Mouse (Mus musculus) kidney, postnatal 25 days (tissue): ENCODE measurements at regions not wholly inside any gene's neighbourhood (a gene's known extent, or its start where the extent isn't known, plus 50 kb on each side); places are given as distances from the start of the nearest gene placed in this dataset.

ENCODE experiments used
- DNase-seq, 2 experiments: peaks; one replicate each; pipeline ENCODE4 v3.0.0; 2021; ENCODE audit warnings: mixed read lengths in 2 of 2

DNA sequence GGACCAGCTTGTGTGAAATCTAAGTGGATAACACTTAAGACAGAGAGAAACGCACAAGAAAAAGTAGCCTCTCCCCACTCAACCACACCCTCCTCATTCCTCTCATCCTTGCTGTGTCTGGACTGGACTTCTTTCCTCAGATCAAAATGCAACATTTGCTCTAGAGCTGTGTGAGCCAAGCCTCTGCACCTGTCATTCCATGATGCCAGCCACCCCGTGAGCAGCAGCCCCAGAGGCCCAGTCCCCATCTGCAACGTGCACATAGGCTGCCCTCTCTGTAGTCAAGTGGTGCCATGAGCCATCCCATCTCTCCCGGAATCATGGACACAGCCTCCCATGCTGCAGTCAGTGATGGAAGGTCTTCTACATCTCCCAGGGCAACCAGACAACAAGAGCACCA is 55.1 kb upstream of the Gpc1 start:
- no peak for DNase-seq

- DNase-seq = no peak
These were observed 55.5 kb upstream of the Gpc1 start for GRCm38 (mm10) chr1:92775908-92776307.

DNA sequence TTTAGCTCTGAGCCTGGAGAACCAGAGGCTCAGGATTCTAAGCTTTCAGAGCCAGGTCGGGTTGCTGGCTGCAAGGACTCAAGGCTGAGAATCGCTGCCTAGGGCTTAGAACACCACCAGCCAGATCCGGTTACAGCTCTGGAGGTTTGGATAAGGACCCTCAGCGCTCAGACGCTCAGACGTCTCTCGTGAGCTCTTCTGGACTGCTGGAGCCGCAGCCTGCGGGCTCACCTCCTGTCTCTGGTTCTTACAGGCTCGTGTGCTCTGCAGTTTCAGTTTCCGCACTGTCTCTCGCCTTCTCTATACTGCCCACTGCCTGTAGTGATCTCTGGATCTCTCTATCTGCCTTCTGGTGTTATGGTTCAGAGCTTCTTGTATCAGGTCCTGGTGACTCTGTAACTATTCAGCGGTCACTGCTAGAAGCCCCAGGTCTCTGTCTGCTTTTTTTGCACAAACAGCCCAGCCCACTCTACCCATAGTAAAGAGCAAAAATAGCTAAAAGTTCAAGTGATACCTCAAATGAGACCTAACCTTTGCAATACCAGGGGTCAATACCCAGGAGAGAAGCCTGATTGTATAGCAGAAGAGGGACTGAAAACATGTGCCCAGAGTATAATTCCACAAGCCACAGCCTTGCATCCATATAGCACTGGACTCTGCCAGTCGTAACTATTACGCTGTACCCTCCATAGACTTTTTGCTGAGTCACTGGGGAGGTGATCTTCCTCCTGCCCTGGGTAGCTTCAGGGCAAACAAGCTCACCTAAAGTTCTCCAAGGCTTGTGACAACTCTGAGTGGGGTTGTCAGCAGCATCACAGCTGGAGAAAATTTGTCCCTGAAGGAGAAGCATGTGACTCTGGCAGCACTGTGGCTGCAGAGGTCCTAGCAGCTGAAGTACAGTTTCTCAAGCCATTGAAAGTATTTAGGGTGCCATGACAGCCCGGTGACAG is 56.4 kb upstream of the Gpc1 start:
- no peak for DNase-seq

DNA sequence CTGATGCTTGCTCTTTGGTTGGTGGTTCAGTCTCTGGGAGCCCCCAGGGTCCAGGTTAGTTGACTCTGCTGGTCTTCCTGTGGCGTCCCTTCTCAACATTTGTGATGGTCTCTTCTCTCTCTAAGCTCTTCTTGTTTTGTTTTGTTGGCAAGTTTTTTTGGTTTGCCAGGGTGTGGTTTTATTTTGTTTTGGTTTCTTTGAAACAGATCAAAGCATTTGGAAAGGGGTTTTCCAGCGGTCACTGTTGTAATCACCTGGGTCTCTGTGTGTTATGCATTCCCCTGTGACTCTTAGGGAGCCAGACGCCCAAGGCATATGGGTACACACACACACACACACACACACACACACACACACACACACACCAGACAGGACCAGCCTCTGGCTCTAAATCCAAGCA is 57.4 kb upstream of the Gpc1 start:
- DNase-seq = no peak

DNA sequence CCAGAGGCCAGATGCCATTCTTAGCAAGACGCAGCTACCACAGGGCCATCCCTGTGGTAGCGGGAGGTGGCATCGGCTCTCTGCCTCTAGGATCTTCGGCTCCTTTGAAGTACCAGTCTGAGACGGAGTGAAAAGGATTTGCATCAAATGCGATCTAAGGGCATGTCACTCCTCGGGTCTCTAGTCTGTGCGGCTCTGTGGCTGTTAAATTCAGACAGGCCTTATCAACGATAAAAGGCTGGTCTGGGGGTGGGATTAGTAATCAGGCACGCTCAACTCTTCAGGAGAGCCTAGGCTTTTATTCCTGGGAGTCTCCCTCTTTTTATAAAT is 58.7 kb upstream of the Gpc1 start:
- DNase-seq = no peak

- no peak for DNase-seq
These were observed 59.2 kb upstream of the Gpc1 start for GRCm38 (mm10) chr1:92772101-92772783.

DNA sequence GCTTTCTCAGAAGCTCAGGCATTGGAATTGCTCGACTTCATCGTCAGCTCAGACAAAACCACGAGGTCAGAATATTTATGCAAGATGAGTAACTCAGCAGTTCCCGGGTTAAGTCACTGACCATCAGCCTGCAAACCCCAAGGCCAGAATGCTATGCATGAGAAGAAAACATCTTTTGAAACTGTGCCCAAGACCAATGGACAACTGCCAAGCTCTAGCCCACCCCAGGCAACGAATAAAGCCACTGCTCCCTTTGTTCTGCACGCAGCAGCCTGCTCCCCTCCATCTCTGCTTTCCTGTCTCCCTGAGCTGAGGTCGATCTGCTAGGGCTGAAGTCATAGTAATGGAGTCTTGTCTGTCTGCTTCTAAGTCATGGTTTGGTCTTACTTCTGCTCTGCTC is 61.7 kb upstream of the Gpc1 start:
- no peak for DNase-seq

DNA sequence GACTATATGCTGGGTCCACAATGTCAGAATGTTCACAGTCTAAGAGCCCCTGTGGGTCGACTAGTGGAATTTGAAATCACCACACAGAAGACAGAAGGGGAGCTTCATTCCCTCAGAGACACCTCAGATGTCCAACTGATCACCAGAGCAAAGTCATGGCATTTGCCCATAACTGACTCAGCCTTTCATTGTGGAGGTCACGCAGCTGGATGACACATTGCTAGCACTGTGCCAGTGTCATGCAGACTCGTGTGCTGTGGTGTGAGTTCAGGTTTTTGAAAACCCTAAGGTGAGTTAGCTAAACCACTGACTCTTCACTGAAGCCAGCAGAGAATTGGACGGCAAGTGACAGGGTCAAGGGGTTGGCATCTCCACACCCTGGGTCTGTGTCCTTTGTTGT is 62.3 kb upstream of the Gpc1 start:
- no peak for DNase-seq

DNA sequence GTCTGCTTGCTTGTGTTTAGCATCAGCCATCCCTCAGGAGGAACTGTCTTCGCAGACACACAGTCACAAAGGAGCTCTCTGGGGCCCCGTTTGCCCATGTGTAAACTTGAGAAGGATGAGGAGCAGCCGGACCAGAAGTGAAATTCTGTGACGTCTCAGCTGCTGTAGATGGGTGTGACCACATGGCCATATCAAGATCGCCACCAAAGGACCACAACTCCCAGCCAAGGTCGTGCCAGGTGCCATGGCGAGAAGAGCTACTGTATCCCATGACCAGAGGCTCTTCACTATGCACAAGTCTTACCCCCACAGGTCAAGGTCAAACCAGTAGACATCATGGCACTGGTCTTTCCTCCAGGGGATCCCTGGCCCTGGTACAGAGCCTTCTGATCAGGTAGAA is 64.9 kb upstream of the Gpc1 start:
- no peak for DNase-seq

GRCm38 (mm10) chr1:92754793-92755488 is 76.5 kb upstream of the Gpc1 start:
- DNase-seq = no peak

GRCm38 (mm10) chr1:92751700-92752136 is 79.7 kb upstream of the Gpc1 start:
- no peak for DNase-seq

DNA sequence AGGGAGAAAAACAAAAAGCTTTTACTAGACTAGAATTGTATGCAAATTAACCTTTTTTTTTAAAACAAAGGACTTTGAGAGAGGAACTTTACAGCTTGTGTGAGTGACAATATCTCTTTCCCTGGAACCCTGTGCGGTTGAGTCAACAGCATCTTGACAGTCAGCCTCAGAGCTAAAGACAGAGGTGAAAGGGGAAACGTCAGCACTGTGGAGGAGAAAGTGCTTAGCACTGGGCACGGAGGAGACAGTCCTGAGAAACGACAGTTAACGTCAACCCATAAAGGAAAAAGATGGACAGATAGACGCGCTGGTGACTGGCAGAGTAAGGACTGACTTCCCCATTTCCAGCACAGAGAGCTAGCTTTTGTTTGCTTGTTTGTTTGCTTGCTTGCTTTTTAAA is 82.0 kb upstream of the Gpc1 start:
- no peak for DNase-seq

DNA sequence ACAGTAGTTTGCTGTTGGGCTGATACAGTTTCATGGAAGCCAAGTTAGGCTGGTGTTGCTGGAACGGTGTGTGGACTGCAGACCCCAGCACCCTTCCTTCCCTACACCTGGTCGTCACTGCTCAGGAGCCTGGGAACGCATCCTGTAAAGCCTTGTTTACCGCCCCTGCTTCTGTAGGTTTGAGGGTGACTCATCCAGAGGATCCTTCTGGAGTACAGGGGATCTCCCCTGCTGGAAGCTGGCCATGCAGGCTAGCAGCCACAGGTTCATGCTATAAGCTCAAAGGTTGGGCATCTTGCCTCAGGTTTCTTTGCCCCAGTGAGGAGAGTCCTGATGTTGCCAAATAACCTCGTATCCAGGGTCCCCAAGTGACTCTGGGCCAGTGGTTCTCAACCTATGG is 86.2 kb upstream of the Gpc1 start:
- DNase-seq = no peak

- peak; percentile 5 to 42 for DNase-seq
These were observed 86.8 kb upstream of the Gpc1 start for GRCm38 (mm10) chr1:92744528-92745241.

DNA sequence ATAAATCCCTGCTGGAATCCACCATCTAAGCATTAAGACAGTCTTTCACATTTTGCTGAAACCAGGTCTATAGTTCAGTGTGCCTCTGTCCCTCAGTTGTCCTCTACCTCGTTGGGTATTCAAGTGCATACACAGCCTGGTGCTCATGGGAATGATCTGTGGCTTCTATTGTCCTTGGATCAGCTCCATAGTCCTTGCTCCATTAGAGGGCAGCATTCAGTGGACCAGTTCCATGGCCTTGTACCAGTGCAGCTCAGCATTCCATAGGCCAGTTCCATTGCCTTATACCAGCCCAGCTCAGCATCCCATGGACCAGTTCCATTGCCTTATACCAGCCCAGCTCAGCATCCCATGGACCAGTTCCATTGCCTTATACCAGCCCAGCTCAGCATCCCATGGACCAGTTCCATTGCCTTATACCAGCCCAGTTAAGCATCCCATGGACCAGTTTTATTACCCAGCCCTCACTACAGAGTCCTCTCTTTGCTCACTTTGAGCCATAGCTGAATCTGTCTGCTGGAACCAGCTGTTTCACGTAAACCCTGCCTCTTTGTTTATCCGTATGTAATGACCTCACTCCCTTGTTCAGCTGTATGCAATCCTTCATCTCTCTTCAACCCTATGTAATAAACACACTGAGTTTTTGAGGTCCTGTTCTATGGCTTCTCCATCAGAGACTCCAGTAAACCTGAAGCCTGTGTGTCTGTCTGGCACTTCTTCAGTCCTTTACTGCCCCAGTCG is 88.4 kb upstream of the Gpc1 start:
- no peak for DNase-seq

- no peak for DNase-seq
These were observed 89.1 kb upstream of the Gpc1 start for GRCm38 (mm10) chr1:92742300-92742699.

- no peak for DNase-seq
These were observed 90.4 kb upstream of the Gpc1 start for GRCm38 (mm10) chr1:92741047-92741446.

- no peak for DNase-seq
These were observed 89.1 kb upstream of the Otos start for GRCm38 (mm10) chr1:92737600-92738197.

- DNase-seq = no peak
These were observed 87.8 kb upstream of the Otos start for GRCm38 (mm10) chr1:92736411-92736810.

DNA sequence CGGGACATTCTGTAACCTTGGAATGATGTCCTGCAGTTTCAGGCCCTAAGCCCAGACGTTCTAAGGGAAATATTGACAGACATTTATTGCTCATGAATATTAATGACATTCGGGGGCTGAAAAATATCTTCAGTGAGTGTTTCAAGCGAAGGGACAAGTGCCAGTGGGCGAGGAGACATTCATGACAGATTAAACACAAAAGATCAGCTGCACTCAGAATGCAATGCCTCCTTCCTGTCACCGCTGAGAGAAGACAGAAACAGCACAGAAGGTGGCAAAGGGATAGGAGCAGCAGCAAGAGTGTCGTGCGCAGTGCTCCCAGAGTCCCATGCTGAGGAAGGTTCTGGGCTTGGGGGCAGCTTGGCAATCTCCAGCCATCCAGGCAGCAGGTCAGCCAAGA is 85.1 kb upstream of the Otos start:
- DNase-seq = no peak

DNA sequence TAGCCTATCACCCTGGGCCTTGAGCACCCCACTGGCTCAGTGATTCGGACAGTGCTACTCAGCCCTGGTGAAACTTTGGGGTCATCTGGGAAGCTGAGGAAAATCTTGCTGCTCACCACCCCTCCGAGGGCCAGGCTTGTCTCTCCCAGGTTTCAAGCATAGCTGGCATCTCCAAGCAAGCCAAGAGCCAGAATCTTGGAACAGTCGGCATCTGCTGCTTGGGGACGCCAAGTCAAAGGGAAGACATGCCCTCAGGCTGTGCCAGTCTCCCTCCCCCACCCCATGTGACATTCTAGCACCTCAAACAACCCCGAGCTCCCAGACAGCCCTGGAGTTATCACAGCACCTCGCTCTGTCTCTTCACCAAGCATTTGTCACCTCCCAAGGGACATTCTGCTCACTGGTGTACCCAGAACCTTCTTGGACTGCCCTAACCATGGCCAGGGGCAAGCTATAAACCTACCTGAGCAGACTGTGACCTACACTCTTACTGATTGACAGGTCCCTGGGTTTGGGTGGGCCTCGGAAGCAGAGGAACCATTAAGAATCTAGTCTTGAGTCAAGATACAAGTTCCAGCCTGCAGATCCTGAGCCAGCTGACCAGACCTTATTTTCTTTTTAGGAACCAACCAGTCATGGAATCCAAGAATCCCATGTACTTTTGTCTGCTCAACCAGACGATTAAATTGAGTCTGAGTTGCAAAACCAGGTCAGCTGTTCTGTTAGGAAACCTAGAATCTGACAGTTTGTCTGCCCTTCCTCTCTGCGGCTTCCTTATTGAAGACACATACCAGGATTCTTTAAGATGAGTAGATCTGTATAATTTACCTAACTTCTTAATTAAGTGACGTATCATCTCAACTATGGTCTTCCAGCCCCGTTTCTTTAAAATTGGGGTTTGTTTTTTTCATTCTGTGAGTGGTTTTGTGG is 83.0 kb upstream of the Otos start:
- no peak for DNase-seq
